Mouse (Mus musculus): ENCODE measurements around the gene Pou3f3. TPM values are rescaled to one million over a fixed set of nuclear protein-coding genes. Genes with fewer than 3 reads are reported as not detected.

The Pou3f3 gene
- total RNA-seq, 2 experiments from 2014 or later: 0.03 TPM; not detected in 1

DNA sequence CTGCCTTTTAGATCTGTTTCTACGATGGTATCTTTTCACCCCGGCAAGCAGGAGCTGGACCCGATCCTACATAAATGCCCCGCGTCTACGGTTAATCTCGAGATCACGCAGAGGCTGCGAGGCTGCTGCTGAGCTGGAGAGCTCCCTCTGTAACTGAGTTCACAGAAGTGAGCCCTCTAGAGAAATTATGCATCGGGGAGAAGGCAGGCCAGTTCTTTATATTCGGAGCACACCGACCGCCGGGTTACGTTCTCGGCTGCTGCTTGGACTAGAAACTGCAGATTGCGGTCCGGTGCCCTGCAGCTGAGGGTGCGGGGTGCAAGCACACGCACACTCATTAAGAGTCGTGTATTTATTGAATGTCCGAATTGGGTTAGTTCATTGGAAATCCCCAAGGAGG is 1.7 kb upstream of the Pou3f3 start:
- intact Hi-C loops (cut with DNase I): loop anchor here (5.0 kb wide), 4 partner anchors 157 to 1542 kb away; no protein-coding TSS in a partner anchor
- DNase-seq (ENCODE audit: low spot score): no peak

DNA sequence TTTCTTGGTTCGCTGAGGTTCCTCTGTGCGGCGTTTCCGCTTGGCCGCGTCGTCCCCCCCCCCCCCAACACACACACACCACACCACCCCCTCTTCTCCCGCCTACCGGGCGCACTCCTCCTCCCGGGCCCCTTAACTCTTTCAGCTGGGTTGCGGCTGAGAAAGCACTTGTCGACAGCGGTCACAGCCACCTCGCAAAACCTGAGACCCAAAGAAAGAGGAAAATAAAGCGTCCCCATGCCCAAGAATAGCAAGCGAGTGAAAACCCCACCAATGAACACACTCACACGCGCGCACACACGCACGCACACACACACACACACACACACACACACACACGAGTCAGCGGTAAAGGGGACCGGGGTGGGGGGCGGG is 1.3 kb upstream of the Pou3f3 start:
- intact Hi-C loops (cut with DNase I): loop anchor here (5.0 kb wide), 4 partner anchors 157 to 1542 kb away; no protein-coding TSS in a partner anchor
- DNase-seq (ENCODE audit: low spot score): no peak

DNA sequence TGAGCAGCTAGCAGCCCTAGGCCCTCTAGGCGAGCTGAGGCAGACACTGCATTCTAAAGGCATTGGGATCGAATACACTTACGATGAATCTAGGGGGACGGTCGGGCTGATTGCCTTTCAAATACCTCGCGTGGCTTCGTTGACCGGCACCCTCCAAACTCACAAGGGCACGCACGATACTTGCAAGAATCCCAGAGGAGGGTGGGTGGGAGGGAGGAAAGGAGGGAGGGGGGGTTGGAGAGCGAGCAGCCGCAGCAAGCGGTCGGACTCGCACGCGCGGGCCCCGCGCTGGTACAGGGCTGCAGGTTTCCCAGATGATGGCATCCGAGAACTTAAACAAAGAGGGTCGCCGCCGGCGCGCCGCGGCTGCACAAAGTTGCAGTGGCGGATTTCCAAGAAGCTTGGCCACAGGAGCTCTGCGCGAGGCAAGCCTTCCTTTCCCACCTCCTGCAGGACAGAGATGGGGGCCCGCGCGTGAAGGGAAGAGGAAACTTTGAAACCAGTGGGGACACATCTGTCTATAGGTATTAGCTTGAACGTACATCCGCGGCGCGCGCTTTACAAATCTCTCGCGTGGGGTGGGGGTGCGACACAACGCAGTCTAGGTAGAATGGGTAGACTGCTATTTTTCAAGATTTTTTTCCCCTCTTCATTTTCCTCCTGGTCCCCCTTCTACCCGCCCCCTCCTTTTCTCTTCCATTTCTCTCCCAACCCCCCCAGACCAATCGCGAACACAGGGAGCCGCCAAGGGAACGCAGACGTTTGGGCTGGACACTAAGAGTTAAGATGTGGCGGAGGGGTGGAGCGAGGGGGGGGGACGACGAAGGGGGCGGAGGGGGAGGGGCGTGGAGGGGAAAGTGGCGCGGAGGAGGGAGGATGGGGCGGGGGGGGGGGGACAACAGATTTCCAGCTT is 647 bp upstream of the Pou3f3 start:
- no peak for DNase-seq (ENCODE audit: low spot score)
- intact Hi-C loops (cut with DNase I): loop anchor here (5.0 kb wide), 4 partner anchors 158 to 1543 kb away; no protein-coding TSS in a partner anchor

DNA sequence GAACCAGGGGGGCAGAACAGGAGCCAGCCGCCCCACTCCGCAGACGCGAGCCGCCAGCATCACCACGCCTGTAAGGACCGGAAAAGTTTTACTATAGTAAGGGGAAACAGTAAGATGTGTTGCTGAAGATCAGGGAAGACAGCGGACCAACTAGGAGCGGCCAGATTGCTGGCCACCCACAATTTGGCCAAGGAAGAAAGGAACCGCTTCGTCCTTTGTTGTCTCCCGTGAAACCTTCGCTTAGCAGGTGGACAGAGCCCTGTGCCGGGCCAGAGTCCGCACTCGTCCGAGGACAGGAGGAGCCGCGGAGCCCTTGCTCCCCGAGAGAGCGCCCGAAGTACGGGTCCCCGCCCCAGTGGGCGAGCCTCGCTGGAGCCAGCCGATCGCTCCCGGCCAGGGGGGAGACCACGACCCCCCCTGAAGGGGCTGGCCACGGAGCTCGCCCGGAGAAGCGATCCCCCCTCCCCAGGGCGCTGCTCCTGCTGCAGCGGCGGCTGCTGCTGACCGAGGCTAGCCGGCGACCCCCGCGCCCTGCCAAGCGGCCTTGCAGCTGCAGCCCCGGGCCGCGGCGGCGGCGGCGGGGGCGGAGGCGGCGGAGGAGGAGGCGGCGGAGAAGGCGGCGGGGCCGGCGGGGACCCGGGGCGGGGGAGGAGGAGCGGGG is 933 bp downstream of the Pou3f3 start:
- DNase-seq (ENCODE audit: low spot score): no peak
- intact Hi-C loops (cut with DNase I): no loop called here

DNA sequence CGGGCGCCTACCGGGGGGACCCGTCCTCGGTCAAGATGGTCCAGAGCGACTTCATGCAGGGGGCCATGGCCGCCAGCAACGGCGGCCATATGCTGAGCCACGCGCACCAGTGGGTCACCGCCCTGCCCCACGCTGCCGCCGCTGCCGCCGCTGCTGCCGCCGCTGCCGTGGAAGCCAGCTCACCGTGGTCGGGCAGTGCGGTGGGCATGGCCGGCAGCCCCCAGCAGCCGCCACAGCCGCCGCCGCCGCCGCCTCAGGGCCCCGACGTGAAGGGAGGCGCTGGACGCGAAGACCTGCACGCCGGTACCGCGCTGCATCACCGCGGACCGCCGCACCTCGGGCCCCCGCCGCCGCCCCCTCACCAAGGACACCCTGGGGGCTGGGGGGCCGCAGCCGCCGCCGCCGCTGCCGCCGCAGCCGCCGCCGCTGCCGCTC is 1.8 kb downstream of the Pou3f3 start:
- DNase-seq (ENCODE audit: low spot score): no peak
- intact Hi-C loops (cut with DNase I): no loop called here

DNA sequence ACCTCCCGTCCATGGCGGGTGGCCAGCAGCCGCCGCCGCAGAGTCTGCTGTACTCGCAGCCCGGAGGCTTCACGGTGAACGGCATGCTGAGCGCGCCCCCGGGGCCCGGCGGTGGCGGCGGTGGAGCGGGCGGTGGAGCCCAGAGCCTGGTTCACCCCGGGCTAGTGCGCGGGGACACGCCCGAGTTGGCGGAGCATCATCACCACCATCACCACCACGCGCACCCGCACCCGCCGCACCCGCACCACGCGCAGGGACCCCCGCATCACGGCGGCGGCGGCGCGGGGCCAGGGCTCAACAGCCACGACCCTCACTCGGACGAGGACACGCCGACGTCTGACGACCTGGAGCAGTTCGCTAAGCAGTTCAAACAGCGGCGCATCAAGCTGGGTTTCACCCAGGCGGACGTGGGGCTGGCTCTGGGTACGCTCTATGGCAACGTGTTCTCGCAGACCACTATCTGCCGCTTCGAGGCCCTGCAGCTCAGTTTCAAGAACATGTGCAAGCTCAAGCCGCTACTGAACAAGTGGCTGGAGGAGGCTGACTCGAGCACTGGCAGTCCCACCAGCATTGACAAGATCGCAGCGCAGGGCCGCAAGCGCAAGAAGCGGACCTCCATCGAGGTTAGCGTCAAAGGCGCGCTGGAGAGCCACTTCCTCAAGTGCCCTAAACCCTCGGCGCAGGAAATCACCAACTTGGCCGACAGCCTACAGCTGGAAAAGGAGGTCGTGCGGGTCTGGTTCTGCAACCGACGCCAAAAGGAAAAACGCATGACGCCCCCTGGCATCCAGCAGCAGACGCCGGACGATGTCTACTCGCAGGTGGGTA is 2.4 kb downstream of the Pou3f3 start:
- DNase-seq (ENCODE audit: low spot score): no peak
- intact Hi-C loops (cut with DNase I): no loop called here

DNA sequence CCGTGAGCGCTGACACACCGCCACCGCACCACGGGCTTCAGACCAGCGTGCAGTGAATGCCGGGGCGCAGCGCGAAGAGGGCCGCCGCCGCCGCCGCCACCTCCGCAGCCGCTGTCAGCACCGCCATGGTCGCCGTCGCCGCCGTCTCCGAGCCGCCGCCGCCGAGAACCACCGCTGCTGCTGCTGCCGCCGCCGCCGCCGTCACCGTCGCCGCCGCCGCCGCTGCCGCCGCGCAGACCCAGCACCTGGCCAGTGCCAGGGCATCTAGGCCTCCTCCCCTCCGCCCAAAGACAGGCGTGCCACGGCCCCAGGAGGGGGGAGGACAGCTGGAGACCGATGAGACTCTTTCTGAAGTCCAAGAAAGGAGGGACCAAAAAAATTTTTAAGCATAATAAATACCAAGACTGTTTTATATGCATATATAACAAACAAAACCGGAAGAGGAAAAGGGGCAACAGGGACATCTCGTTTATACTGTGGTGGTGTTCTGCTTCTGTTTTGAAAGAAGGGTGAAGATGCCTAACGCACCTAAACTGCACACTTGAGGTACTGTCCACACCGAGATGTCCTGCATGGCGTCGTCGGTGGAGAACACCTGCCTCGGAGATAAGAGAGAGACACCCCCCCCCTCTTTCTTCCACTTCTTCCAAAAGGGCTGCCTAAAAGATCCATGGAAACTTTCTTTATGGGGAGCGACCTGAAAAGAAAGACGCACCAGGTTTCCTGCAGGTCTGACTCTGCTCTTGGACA is 3.2 kb downstream of the Pou3f3 start:
- no peak for DNase-seq (ENCODE audit: low spot score)
- intact Hi-C loops (cut with DNase I): no loop called here

DNA sequence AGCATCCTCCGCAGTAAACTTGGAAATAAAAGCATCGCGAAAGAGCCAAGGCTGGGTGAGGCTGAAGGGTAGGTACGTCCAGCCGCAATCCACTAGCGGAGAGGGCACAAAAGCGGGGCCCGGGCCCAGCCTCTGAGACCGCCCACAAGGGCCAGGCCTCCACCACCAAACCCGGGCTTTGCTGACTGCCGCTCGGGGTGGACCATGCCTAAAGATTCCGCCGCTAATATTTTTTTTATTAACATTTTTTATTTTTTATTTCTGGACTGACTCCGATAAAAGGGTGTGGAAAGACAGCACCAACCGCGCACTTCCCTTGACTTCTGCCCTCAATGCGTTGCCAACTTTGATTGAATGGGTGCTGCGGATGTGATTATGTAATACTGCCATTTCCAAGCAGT is 3.9 kb downstream of the Pou3f3 start:
- DNase-seq (ENCODE audit: low spot score): no peak
- intact Hi-C loops (cut with DNase I): no loop called here

DNA sequence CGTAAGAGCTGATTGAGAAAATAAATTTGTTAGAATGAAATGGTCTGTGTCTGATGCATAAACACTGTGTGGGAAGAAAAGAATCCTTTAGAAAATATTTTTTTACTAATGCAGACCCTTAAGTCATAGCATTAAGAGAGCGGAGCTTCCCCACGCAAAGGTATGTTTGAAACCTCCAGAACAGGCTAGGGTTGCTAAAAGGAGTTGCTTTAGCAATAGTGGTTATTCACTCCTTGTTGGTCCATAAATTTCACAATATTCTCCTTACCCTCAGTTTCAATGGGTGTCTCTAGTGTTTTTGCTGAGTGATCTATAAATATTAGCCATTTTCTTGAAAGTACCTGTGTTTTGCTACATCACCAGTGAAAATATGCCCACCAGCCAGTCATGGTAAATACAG is 4.6 kb downstream of the Pou3f3 start:
- DNase-seq (ENCODE audit: low spot score): no peak
- intact Hi-C loops (cut with DNase I): no loop called here

DNA sequence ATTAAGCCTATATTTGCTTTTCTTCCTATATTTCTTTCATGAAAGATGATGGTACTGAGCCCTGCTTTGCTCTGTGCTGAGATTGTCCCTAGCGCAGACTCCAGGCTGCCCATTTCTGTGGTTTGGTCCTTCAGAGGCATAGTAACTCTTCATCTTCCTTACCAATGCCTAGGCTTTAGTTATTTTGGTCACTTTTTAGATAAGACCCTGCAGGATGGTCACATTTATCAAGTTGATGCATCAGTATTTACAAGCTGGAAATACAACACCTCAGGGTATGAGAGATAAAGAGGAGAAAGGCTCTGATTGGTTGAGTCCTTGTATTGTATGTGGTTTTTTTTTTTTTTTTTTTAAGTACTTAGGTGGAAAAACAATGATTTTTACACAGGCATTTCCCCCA is 5.2 kb downstream of the Pou3f3 start:
- no peak for DNase-seq (ENCODE audit: low spot score)
- intact Hi-C loops (cut with DNase I): no loop called here

DNA sequence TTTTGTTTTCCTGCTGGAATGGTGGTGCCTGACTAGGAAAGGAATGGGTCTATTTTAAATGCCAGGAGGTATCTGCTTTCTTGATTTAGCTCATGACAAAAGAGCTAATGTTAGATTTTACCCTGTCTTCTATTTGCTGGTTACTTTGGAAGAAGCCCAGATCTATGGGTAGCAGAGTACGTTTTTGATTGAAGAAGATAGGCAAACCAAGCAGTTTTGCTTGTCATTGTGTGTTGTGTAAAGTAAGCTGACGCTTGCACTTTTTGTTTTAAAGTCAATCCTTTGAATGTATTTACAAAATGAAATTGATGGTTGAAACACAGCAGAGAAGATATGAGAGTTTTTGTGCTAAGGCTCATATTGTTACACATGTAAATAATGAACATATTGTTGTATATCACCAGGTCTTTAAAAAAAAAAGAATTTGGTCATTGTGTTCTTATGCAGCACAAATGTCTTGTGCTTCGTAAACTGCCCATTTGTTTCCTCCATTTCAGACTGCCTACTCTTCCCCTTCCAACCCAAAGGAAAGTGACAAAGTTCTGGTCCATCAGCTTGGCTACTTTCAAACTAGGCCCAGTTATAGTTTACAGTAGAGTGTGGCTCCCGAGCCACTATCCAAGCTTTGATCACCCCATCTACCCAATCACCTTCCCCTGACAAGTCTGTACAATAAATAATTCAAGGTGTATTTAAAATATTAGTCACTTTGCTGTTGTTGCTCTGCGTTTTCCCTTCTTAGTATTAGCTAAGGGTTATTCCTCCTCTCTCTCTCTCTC is 6.5 kb downstream of the Pou3f3 start:
- intact Hi-C loops (cut with DNase I): no loop called here
- DNase-seq (ENCODE audit: low spot score): no peak

DNA sequence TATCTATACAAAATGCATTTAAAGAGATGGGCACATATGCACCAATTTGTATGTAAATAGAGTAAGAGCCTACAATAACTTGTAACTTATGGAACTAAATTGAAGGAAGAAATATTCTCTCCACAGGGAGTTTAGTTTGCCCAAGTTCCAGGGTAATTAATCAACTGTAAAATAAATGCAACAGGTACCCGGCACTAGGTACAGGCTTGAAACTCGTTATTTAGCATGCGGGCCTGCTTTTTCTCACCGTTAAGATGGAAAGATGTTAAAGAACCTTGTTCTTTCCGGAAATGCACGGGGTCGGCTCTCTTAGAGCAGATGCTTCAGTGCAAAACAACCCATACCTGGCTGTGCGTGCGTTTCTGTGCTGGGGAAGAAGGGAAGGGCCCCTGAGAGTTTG is 7.4 kb downstream of the Pou3f3 start:
- DNase-seq (ENCODE audit: low spot score): no peak
- intact Hi-C loops (cut with DNase I): no loop called here

DNA sequence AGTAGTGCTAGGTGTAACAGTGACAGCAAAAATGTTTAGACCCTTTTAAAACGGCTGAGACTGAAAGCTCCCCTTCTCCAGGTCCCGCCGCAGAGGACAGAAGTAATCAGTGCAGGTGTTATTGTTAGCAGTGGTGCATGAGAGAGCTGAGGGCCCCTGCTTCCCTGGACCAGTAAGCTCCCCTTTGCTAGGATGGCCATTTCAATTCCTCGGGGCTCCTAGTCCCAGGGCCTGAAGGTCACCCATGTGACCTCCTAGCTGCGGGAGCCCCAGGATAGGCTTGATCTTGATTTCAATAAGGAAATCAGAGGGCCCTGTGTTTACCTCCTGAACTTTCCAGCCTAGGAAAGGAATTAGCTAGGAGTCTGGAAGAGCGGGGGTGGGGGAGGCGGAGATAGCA is 7.9 kb downstream of the Pou3f3 start:
- intact Hi-C loops (cut with DNase I): no loop called here
- no peak for DNase-seq (ENCODE audit: low spot score)

DNA sequence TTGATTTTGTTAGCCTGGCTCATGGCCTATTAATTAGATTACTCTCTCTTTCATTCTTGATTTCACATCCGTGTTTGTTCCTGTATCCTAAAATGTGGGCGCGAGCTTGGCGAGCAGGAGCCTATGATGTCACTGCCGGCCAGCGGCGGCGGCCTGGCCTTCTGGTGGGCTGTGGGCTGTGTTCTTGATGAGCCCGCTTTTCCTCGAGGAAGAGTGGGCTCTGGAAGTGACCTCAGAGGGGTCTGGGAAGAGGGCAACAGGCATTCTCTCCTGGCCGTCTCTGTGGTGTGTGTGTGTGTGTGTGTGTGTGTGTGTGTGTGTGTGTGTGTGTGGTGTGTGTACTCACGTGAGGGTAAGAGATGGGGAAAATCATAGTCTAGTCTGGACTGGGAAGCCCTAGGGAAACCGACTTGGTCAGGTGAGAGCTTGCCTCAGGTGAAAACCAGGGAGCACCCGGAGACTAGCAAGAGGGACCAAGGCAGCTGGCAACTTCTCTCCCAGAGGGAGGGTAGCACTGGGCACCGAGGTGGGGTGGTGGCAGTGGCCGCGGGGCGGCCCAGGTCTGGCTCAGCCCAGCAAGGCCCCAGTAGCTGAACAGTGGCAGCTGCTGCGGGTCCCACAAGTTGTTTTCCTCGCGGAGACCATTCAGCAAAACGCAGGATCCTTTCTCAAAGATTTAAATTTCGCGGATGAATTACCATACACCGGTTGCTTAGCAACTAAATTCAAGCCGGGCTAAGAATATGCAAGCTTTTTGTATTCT is 8.5 kb downstream of the Pou3f3 start:
- DNase-seq (ENCODE audit: low spot score): no peak
- intact Hi-C loops (cut with DNase I): no loop called here

DNA sequence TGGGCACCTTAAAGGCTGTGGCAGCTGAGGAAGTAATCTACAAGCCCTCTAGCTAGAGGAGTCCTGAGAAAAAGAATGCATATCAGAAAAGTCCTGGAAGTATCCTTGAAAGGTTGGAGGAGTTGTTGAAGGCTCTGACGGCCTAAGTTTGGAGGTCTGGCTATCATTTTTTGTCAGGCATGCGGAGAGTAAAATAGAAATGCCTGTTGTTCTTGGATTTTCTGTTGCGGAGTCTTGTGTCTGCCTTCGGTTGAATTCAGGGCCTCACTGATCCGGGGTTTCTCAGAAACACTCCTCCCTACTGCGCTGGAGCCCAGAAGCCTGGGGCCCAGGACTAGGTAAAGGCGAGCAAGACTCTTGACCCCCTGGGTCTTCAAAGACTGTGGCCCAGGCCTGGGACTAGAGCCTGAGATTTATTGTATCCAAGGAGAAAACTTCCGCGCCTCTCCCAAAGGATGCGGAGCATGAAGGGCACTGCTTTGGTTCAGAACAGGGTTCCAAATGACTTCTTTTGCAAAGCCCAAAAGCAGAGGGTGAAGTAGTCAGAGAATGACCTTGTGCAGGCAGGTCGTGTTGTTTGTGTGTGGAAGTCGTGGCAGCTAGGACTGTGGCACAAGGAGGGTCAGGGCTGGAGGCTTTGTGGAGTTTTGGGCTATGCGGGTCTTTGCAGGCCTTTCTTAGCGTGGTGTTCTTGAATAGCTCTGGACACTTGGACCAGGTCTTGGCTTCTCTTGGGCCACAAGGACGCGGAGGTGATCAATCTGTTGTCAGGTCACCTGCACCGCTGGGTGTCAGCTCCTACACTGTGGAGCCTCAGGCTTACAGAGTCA is 9.6 kb downstream of the Pou3f3 start:
- DNase-seq (ENCODE audit: low spot score): no peak
- intact Hi-C loops (cut with DNase I): no loop called here

DNA sequence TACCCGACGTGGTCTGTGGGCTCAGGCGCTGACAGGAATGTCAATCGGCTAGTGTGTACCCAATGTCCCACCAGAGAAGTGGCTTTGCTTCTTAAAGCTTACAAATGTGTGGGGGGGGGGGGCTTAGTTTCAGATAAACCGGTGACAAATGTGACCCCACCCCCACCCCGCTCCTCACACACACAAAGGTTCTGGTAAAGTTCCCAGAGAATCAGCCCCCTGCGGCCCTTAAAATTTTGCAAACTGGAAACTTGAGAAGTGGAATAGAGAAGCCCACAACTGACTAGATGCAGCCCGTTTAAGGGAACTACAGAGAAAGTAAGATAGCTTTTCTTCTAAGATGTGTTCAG is 10.2 kb downstream of the Pou3f3 start:
- intact Hi-C loops (cut with DNase I): no loop called here
- no peak for DNase-seq (ENCODE audit: low spot score)

DNA sequence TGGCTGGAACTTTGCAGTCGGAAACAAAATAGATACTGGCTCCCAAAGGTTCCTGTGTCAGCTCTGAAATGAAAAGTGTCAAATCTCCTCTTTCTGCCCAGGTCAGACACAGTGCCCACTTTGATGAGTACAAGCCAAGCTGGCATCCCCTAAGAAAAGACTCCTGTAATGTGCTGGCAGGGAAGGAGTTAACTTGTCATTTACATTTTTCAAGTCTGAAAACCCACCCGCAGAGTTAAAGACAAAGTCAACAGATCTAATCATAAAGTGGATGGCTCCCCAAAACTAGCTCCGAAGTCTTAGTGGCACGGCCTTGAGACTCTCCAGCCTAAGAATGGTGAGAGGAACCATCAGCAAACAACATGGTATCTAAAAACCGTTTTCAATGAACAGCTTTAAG is 11.6 kb downstream of the Pou3f3 start:
- intact Hi-C loops (cut with DNase I): no loop called here
- no peak for DNase-seq (ENCODE audit: low spot score)
